In genomic region chr11:90575491-90576048, GRCm38 (mm10) we compare ENCODE assay signal across 23 mouse cellular contexts.
A peak's percentile ranks its signal among the peaks of the same experiment; 100 is the strongest.
DNase-seq lines count a peak whose midpoint lies in the region; ATAC-seq and TF ChIP-seq lines count a peak whose summit lies in the region.
"Had no signal": no experiment of that assay in that cellular context is flagged by ENCODE, and none has a peak within 500 bp of the region (broad histone marks: within the 10 kb centered on the region; RNA-seq: fewer than 3 reads in every experiment).

No protein-coding gene starts in this region.

- no peak overlapping the region for H3K4me3 ChIP-seq in hindbrain, postnatal 0 days (ENCODE audit: low read length)
- H3K4me3 ChIP-seq in hindbrain, embryonic 10.5 days, result no peak overlapping the region
- H3K4me3 ChIP-seq in lung, embryonic 14.5 days (ENCODE audit: low read depth, low read length), result no peak overlapping the region
- H3K4me3 ChIP-seq: embryonic facial prominence, embryonic 13.5 days; hindbrain, embryonic 15.5 days; liver, embryonic 12.5 days; midbrain, embryonic 12.5 days; myocyte; neural tube, embryonic 15.5 days had no signal

- no peak overlapping the region for H3K27ac ChIP-seq in hindbrain, postnatal 0 days
- H3K27ac ChIP-seq in hindbrain, embryonic 10.5 days, result no peak overlapping the region
- H3K27ac ChIP-seq in lung, embryonic 14.5 days (ENCODE audit: low read depth), result no peak overlapping the region
- H3K27ac ChIP-seq: embryonic facial prominence, embryonic 13.5 days; hindbrain, embryonic 15.5 days; liver, embryonic 12.5 days; midbrain, embryonic 12.5 days; neural tube, embryonic 15.5 days had no signal

- TF ChIP-seq CTCF in hindbrain, postnatal 0 days (IDR thresholded peaks at IDR 0.05; ENCODE audit: low read depth), result 0 out of 2 replicates have a peak, but pooled peaks have one; percentile 3
- TF ChIP-seq CTCF in lung, embryonic 14.5 days (IDR thresholded peaks at IDR 0.05; ENCODE audit: low read depth), result peak; percentile 28; the same call in 1 of the 2 replicates

- no peaks in the 10 kb centered on the region for H3K27me3 ChIP-seq in hindbrain, postnatal 0 days (ENCODE audit: insufficient read depth, low read length)
- H3K27me3 ChIP-seq in hindbrain, embryonic 10.5 days (ENCODE audit: insufficient read depth, poor library complexity, severe bottlenecking), result no peaks in the 10 kb centered on the region
- no peaks in the 10 kb centered on the region for H3K27me3 ChIP-seq in lung, embryonic 14.5 days (ENCODE audit: insufficient read depth, low read length)
- H3K27me3 ChIP-seq: embryonic facial prominence, embryonic 13.5 days; hindbrain, embryonic 15.5 days; liver, embryonic 12.5 days; midbrain, embryonic 12.5 days; neural tube, embryonic 15.5 days had no signal

- H3K4me2 ChIP-seq in hindbrain, postnatal 0 days (ENCODE audit: low read depth, low read length), result no peak overlapping the region
- H3K4me2 ChIP-seq in lung, embryonic 14.5 days, result no peak overlapping the region
- H3K4me2 ChIP-seq: embryonic facial prominence, embryonic 13.5 days; heart, embryonic 11.5 days; hindbrain, embryonic 15.5 days; liver, embryonic 12.5 days; midbrain, embryonic 12.5 days; neural tube, embryonic 15.5 days had no signal

- no peaks in the 10 kb centered on the region for H3K9me3 ChIP-seq in hindbrain, postnatal 0 days (ENCODE audit: low read length)
- no peaks in the 10 kb centered on the region for H3K9me3 ChIP-seq in hindbrain, embryonic 10.5 days
- H3K9me3 ChIP-seq in lung, embryonic 14.5 days (ENCODE audit: low read depth, low read length), result no peaks in the 10 kb centered on the region
- H3K9me3 ChIP-seq: embryonic facial prominence, embryonic 13.5 days; hindbrain, embryonic 15.5 days; liver, embryonic 12.5 days; midbrain, embryonic 12.5 days; neural tube, embryonic 15.5 days had no signal

- WGBS in hindbrain, postnatal 0 days, result 98% methylated on average over 7 of the region's 7 CpGs
- 96% methylated on average over 7 of the region's 7 CpGs for WGBS in hindbrain, embryonic 10.5 days
- WGBS in lung, embryonic 14.5 days, result 87% methylated on average over 7 of the region's 7 CpGs

- no peak for DNase-seq in hindbrain, postnatal 0 days (ENCODE audit: low spot score)
- no peak for DNase-seq in hindbrain, embryonic 10.5 days (ENCODE audit: low spot score)
- no peak for DNase-seq in lung, embryonic 14.5 days
- no peak for DNase-seq in lung, postnatal 14 days
- peak; percentile 13 for DNase-seq in R1 (ENCODE audit: low read depth, low spot score)
- no peak for DNase-seq in embryo, embryonic 11 days
- DNase-seq: adrenal gland, postnatal 14 days; cerebellum, adult 2 months; gastrocnemius, postnatal 10 days; kidney, adult 18-20 months; kidney, postnatal 4 days; left cerebral cortex, postnatal 4 days; right cerebral cortex, postnatal 25 days; thymus, postnatal 25 days had no signal

- no peak for ATAC-seq in hindbrain, postnatal 0 days
- no peak for ATAC-seq in lung, embryonic 14.5 days (ENCODE audit: insufficient read depth)
- no peak for ATAC-seq in erythroid progenitor cell, adult 5-6 weeks (replicated peaks; ENCODE audit: low FRiP score, poor library complexity, severe bottlenecking)
- ATAC-seq: activated CD4-positive, CD25-positive, alpha-beta regulatory T cell, adult 4 months; liver, embryonic 12.5 days had no signal

- H3K4me1 ChIP-seq in hindbrain, postnatal 0 days (ENCODE audit: insufficient read depth, low read length), result no peaks in the 10 kb centered on the region
- H3K4me1 ChIP-seq in hindbrain, embryonic 10.5 days (replicated peaks), result no peaks in the 10 kb centered on the region
- 0 out of 2 replicates have a peak, but pooled peaks cover 7% of the 10 kb centered on the region for H3K4me1 ChIP-seq in lung, embryonic 14.5 days (ENCODE audit: insufficient read depth)
- H3K4me1 ChIP-seq: embryonic facial prominence, embryonic 13.5 days; hindbrain, embryonic 15.5 days; liver, embryonic 12.5 days; midbrain, embryonic 12.5 days; neural tube, embryonic 15.5 days had no signal

- no peak overlapping the region for H3K9ac ChIP-seq in hindbrain, postnatal 0 days (replicated peaks; ENCODE audit: low read length)
- H3K9ac ChIP-seq in lung, embryonic 14.5 days, result no peak overlapping the region
- H3K9ac ChIP-seq: embryonic facial prominence, embryonic 13.5 days; hindbrain, embryonic 15.5 days; liver, embryonic 12.5 days; midbrain, embryonic 12.5 days; neural tube, embryonic 15.5 days had no signal

- no peaks in the 10 kb centered on the region for H3K36me3 ChIP-seq in hindbrain, postnatal 0 days (ENCODE audit: insufficient read depth, low read length)
- H3K36me3 ChIP-seq in hindbrain, embryonic 10.5 days, result peaks cover 55% of the 10 kb centered on the region
- H3K36me3 ChIP-seq in lung, embryonic 14.5 days (ENCODE audit: insufficient read depth), result peaks cover 16% of the 10 kb centered on the region; the same call in 1 of the 2 replicates
- H3K36me3 ChIP-seq: neural tube, embryonic 15.5 days had no signal
